Mouse (Mus musculus) c-Kit-negative CD71-positive TER-119-positive erythroid progenitor cells, embryonic 14.5 days (primary cell): ENCODE results near the gene Katnb1.

ENCODE experiments used
- DNase-seq: peaks from one replicate; pipeline ENCODE4 v3.0.0-alpha.2; 2013; ENCODE audit warnings: low read depth, low spot score

Katnb1 gene

DNA sequence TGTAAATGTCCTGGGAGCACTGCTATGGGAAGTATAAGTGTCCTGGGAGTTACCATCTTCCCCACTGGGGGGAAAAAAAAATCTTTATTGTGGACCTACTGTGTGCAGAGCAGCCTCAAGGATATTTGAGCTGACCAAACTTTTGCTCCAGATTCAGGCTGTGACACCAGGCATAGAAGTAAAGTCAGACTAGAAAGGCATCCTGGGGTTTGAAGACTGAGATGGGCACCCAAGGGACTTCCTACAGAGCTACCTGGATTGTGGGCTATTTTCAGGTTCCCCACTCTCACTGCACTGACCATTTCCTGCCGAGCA is 58.0 kb downstream of the Katnb1 start:
- DNase-seq = no peak

DNA sequence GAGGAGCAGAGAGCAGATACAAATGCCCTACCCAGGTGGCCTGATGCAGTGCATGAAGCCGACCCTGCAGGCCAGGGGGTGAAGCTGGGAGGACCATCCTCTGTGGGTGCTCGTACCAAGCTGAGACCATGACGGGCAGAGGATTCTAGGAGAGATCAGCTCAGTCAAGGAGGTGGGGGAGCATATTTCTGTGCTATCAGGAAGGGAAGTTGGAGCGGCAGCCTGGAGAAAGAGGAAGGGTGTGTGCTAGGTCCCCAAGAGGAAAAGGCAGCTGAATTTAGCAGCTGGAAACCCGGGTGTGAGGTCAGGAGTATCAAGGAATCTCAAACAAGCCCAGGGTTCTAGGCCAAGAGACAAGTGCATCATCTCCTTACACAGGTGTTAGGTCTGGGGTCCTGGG is 59.6 kb downstream of the Katnb1 start:
- DNase-seq = no peak

DNA sequence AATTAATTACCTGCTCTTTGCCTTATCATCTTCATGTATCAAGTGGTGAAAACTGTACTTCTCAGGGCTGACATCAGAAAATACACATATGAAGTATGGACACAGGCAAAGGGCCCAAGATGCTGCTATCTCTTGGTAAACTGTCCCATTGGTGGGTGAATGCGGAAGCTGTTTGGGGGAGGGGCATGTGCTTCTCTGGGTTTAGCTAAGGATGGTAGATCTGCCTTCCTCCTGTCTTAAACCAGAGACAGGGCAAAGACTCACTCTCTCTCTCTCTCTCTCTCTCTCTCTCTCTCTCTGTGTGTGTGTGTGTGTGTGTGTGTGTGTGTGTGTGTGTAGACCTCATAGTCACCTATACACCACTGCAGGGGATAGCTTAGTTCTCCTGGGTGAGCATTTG is 60.0 kb downstream of the Katnb1 start:
- DNase-seq = no peak

DNA sequence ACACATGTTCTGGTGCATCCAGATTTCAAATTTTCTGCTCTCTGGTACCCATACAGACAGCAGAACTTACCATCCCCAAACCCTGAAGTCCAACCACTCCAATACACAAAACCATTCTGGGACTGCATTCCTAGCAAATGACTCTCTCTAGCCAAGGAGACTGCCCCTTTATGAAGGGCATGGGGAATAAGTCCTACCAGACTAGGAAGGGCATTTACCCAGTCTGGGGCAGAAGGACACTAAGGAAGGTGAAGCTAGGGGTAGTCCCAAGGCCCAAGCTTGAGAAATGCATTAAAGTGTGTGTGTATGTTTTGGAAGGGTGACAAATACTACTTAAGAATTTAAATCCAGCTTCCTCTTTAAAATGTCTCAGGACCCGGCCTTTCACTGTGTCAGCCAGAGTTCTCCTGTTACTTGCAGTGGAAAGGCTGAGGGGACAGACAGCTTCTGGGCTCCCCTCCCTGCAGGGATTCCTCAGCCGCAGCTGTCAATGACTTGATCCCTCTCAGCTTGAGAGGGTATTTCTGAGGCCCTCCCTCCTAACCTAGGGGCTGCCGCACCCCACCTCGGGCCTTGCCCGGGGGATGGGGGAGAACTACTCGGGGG is 60.6 kb downstream of the Katnb1 start:
- no peak for DNase-seq

DNA sequence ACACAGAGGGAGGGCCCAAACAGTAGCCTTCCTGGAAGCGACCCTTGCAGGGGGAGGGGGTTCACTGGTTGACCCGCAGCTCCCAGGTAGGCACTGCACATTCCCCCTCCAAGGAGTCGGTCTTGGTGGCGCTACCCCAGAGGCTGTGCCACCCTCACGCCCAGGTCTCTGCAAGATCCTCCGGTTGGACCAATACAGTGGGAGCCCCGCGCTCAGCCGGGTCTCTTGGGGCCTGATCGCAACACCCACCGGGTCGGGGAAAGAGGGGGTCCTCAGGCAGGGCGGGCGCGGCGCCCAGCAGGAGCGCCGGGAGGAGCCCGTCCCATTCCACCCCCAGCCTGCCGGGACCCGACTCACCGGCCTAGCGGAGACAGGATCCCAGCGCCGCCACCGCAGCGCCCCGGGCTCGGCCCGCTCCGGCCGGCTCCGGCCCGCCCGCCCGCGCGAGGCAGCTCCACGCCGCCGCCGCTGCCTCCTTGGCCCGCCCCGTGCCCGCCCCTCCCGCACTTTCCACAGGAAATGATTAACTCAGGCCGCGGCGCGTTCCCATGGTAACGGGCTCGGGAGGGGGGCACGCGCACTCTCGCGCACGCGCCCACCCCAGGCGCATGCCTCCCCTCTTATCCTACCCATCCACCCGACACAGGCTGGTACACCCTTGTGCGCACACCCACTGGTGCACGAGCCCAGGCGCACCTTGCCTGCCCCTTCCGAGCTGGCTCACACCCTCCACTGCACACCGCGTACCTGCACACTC is 61.3 kb downstream of the Katnb1 start:
- no peak for DNase-seq

DNA sequence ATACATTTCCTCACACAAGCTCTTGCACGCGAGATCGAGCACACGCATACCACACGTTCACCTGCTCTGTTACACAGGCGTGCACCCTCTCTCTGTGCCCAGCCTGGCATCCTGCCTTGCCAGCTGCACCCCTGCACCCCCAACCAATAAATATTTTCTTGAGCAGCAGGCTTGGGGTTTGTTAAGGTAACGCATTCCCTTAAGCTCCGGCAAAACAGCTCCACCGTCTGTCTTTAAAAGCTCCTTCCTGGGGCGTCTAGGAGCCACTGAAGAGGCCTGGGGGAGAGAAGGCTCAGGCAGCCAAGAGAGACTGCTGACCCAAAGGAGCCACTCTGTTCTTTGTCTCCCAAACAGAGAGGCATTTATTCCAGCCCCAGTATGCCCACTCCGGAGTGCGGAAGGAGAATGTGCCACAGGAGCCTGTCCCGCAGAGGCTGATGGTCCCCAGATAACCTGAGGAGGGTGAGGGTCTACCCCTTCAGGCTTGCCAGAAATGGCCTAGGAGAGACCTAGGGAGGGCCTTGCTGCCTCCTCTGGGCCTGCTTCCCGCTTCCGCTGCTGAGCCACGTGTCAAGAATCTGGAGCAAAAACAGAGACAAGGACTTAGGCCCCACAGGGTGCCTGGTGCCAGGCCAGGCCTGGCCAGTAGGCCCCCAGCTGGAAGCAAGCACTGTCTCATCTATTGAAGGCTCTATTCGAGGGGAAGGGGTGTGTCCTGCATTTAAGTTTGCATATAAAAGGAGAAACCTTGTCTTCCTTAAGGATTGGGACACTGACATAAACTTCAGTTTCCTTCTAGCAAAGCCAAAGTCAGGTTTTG is 62.2 kb downstream of the Katnb1 start:
- DNase-seq = no peak

DNA sequence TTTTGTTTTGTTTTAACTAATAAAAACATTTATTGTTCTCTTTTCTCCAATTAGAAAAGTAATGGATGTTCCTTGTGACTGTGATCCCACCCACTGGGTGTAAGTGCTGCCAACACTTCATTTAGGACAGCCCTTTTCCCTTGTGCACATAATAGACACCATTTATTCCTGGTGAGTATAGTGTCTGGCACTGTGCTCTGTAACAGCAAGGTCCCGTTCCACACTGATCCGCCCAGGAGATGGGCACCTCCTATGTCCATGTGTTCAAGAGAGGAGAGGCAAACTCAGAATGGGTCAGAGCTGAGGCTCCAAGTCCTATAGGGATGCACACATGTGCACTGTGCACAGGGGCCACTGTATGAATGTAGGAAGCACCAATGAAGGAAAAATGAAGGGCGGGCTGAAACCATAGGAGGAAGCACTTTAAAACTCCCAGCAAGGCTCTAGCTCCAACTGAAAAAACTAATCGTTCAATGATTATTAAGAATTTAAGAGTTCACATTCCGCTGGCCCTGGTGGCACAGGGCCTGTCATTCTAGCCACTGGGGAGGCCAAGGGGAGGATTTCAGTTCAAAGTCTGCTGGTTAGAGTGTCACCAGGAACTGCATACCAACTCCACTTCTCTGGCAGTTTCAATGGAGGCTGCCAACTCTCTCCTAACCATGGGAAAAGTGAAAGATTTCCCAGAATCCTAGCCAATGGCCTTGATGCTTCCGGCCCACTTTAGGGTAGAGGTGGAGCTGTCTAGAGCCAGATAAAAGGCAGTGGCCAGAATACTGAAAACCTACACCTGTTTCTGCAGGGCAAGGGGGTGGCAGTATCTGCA is 63.0 kb downstream of the Katnb1 start:
- DNase-seq = no peak

DNA sequence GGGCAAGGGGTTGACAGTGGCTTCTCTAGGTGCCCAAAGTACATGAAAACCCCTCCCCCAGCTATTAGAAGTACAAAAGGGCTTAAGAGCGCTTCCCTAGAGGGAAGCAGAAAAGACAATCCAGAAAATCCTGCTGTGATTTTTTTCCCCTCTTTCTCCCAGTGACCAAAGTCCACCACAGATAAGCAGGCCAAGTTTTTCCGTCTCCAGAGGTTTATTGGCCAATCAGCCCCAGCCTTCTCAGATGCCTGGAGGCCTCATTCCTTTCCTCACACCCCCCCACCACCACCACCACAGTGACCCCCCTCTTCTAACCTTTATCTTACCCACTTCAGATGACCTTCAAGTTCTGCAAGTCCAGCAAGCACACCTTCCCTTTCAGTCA is 63.6 kb downstream of the Katnb1 start:
- DNase-seq = no peak

DNA sequence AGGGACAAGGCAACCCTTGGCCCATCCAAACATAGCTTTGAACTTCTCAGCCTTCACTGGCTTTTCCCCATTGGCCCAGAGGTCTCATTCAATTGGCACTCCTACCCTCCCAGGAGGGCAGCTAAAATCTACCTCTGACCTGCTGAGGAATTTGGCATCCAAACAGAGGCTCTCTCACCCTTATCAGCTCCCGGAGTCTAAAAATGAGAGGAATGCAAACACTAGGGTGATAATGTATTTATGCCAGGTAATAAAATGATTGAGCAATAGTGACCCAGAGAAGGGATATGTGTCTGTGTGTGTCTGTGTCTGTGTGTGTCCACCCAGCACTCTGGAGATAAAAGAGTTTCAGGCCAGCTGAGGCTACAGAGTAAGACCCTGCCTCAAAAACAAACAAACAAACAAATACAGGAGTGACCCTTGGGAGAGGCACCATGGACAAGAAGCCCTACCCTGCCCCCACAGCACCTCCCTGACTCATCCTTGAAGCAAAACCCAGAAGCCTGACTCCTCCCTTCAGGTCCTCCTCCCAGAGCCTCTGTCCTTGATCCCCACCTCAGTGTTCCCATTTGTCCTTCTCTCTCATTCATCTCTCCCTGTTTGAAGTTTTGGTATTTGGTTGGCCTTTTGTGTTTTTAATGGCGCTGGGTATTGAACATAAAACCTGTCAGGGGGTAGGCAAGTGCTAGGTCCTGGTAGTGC is 65.2 kb downstream of the Katnb1 start:
- DNase-seq = no peak

DNA sequence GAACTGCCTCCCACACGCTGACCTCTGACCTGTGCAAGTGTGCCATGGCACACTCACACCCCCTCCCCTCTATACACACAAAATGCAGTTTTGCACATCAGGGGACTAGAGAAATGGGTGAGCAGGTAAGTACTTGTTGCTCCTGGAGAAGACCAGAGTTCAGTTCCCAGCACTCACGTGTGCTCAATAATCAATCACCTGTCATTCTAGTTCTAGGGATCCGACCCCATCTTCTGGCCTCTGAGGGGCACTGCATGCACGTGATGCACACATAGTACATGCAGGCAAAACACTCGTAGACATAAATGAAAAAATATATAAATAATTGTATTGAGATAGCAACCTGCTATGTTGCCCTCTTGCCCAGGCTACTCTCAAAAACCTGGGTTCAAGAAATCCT is 65.9 kb downstream of the Katnb1 start:
- DNase-seq = no peak

DNA sequence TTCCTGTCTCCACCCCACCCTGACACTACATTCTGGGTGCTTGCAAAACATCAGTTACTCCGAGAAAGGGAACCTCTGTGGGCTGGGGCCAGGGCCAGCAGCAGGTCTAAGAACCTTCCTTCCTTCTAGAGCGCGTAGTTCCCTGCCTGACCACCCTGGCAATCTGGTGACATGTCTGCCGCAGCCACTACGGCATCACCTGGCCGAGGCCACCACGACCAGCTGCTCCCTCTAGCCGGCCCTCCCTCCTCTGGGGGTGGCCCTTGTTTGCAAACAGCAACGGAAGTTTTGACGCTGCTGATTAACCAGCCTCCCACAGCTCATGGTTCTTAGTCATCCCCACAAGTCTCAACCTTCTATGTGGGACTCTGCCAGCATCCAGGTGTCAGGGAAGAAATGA is 68.4 kb downstream of the Katnb1 start:
- DNase-seq = no peak

DNA sequence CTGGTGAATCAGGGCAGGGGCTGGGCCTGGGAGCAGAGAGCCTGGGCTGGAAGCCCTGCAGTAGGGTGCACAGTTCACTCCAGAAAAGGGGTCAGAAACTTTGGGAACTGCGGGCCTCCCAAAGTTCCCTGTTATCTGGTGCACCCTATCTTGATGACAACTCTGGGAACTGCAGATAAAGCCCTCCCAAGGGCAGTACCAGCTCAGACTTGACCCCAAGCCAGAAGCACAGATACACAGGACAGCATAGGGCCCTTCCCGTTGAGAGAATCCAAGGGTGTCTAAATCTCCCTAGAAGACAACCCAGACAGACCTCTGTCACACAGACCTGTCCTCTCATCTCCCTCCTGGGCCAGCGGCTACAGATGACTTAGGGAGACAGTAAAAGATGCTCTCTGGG is 69.6 kb downstream of the Katnb1 start:
- DNase-seq = no peak
